Mouse (Mus musculus): ENCODE results near the gene Vps13c. TPM values are rescaled to one million over a fixed set of nuclear protein-coding genes. Genes with fewer than 3 reads are reported as not detected.
A peak's percentile ranks its signal among the peaks of the same experiment; 100 is the strongest.

Gene Vps13c
- polyA plus RNA-seq (2015; fragmentation: Nextera tagmentation; extraction: Ambion mirVana), result 4.0 and 4.7 TPM in 2 replicates

GRCm38 (mm10) chr9:67839981-67840859 is at the start of gene Vps13c:
Gene Vps13c (plus strand): TSS chr9:67840396.
- Histone ChIP-seq H3K27me3 (replicated peaks) (no peaks in the 10 kb centered on the region), H3K4me1 (peaks cover 33% of the 10 kb centered on the region), H3K9ac (peak within 1 kb of the TSS; percentile 89), H3K4me3 (peak within 1 kb of the TSS; percentile 89), H3K27ac (replicated peaks) (peak within 1 kb of the TSS; percentile 56), H3K4me2 (peak within 1 kb of the TSS; percentile 83), H3K9me3 (no peaks in the 10 kb centered on the region), H3K36me3 (no peaks in the 10 kb centered on the region)
- WGBS, result 1% methylated on average over 47 of the region's 53 CpGs
- ATAC-seq (ENCODE audit: extremely low read depth, insufficient number of reproducible peaks, low FRiP score, low TSS enrichment), result peak; percentile 97

- Histone ChIP-seq H3K4me2 (no peak overlapping the region), H3K27me3 (replicated peaks) (peaks cover 25% of the 10 kb centered on the region), H3K4me3 (no peak overlapping the region), H3K4me1 (peaks cover 20% of the 10 kb centered on the region), H3K9ac (no peak overlapping the region), H3K9me3 (no peaks in the 10 kb centered on the region), H3K27ac (replicated peaks) (no peak overlapping the region), H3K36me3 (no peaks in the 10 kb centered on the region)
- WGBS, result 71% methylated on average over 5 of the region's 5 CpGs
- no peak for ATAC-seq (ENCODE audit: extremely low read depth, insufficient number of reproducible peaks, low FRiP score, low TSS enrichment)
Measured at GRCm38 (mm10) chr9:67792405-67792804, 47.8 kb upstream of the Vps13c start.

DNA sequence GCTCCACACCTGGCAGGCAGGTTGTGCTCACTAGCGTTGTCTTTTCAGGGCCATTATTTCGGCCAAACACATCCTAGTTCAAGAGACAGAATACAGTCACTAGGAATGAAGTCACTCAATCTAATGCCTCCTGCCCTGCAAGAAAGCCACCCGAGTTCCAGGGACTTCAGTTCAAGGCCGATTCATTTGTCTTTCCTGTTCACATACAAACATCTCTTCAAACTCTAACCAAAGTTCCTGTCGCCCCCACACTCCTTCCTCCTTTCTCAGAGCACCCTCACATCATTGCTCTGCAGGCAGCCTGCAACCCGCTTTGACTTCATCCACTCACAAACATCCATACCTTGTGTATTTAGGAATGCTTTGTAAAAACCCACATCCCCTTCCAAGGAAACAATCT is 46.7 kb upstream of the Vps13c start:
- Histone ChIP-seq H3K36me3 (no peaks in the 10 kb centered on the region), H3K27me3 (replicated peaks) (peaks cover 25% of the 10 kb centered on the region), H3K4me1 (peaks cover 25% of the 10 kb centered on the region), H3K9me3 (no peaks in the 10 kb centered on the region), H3K27ac (replicated peaks) (no peak overlapping the region), H3K4me2 (no peak overlapping the region), H3K4me3 (no peak overlapping the region), H3K9ac (no peak overlapping the region)
- WGBS, result 71% methylated on average over 6 of the region's 6 CpGs
- ATAC-seq (ENCODE audit: extremely low read depth, insufficient number of reproducible peaks, low FRiP score, low TSS enrichment), result no peak

DNA sequence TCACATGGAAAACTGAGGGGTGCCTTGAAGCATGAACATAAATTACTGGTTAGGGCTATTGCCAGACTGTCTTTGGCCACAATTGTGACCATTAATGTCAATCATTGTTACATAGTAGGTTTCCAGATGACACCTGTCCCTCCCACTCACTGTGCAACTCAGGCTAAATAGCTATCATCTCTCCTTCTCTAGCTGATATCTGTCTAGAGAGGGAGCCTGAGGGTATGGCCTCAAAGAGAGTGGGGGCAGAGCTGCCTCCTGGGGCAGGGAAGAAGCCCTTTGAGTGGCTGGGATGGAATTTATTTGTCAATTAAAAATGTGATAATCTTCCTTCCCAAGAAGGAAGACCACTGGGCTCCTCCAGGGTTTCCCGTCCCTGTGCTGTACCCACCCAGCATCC is 46.0 kb upstream of the Vps13c start:
- WGBS, result 75% methylated on average over 1 of the region's 1 CpGs
- no peak for ATAC-seq (ENCODE audit: extremely low read depth, insufficient number of reproducible peaks, low FRiP score, low TSS enrichment)
- Histone ChIP-seq H3K27me3 (replicated peaks) (peaks cover 25% of the 10 kb centered on the region), H3K4me1 (peaks cover 32% of the 10 kb centered on the region), H3K36me3 (no peaks in the 10 kb centered on the region), H3K27ac (replicated peaks) (no peak overlapping the region), H3K9me3 (no peaks in the 10 kb centered on the region), H3K4me3 (no peak overlapping the region), H3K9ac (no peak overlapping the region), H3K4me2 (no peak overlapping the region)

GRCm38 (mm10) chr9:67794668-67795067 is 45.5 kb upstream of the Vps13c start:
- no peak for ATAC-seq (ENCODE audit: extremely low read depth, insufficient number of reproducible peaks, low FRiP score, low TSS enrichment)
- peaks cover 25% of the 10 kb centered on the region for H3K27me3 ChIP-seq (replicated peaks)
- H3K4me3 ChIP-seq, result no peak overlapping the region
- H3K36me3 ChIP-seq, result no peaks in the 10 kb centered on the region
- no peaks in the 10 kb centered on the region for H3K9me3 ChIP-seq
- H3K4me1 ChIP-seq, result peaks cover 37% of the 10 kb centered on the region
- H3K9ac ChIP-seq, result no peak overlapping the region
- 88% methylated on average over 4 of the region's 4 CpGs for WGBS
- H3K4me2 ChIP-seq, result no peak overlapping the region
- no peak overlapping the region for H3K27ac ChIP-seq (replicated peaks)

DNA sequence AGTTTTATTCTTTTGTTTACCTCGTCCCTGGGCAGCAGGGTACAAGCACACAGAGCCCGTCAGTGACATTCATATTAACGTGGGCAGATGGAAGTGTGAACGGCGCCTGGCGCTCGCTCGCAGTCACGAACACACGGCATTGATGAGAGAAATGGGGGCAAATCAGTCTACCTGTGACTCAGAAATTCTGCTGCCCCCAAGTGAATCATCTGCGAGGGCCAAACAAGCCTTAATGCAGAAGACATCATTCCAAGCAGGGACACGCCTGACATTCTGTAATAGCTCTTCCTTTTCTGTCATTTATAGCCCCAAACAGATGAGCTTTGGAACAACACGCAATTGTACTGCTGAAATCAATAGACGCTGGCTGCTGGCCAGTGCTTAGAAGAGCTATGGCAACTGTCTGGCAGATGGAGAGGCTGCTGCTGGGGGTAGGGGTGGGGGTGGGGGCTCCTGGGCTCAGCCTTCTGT is 45.0 kb upstream of the Vps13c start:
- Histone ChIP-seq H3K36me3 (no peaks in the 10 kb centered on the region), H3K9me3 (no peaks in the 10 kb centered on the region), H3K9ac (no peak overlapping the region), H3K4me3 (no peak overlapping the region), H3K4me2 (no peak overlapping the region), H3K27ac (replicated peaks) (no peak overlapping the region), H3K27me3 (replicated peaks) (peaks cover 25% of the 10 kb centered on the region), H3K4me1 (peaks cover 40% of the 10 kb centered on the region)
- no peak for ATAC-seq (ENCODE audit: extremely low read depth, insufficient number of reproducible peaks, low FRiP score, low TSS enrichment)
- WGBS, result 71% methylated on average over 14 of the region's 14 CpGs

GRCm38 (mm10) chr9:67799078-67799819 is 40.9 kb upstream of the Vps13c start:
- Histone ChIP-seq H3K27me3 (replicated peaks) (peaks cover 26% of the 10 kb centered on the region), H3K9me3 (peaks cover 2% of the 10 kb centered on the region; the same call in 1 of the 2 replicates), H3K9ac (no peak overlapping the region), H3K4me2 (peak overlapping the region; percentile 26), H3K27ac (replicated peaks) (peak overlapping the region; percentile 80), H3K4me3 (no peak overlapping the region), H3K36me3 (no peaks in the 10 kb centered on the region), H3K4me1 (peaks cover 46% of the 10 kb centered on the region)
- no peak for ATAC-seq (ENCODE audit: extremely low read depth, insufficient number of reproducible peaks, low FRiP score, low TSS enrichment)
- 39% methylated on average over 14 of the region's 14 CpGs for WGBS

- H3K4me1 ChIP-seq, result peaks cover 43% of the 10 kb centered on the region
- H3K9me3 ChIP-seq, result peaks cover 2% of the 10 kb centered on the region; the same call in 1 of the 2 replicates
- H3K36me3 ChIP-seq, result no peaks in the 10 kb centered on the region
- peaks cover 12% of the 10 kb centered on the region; the same call in 1 of the 2 replicates for H3K27me3 ChIP-seq (replicated peaks)
- ATAC-seq (ENCODE audit: extremely low read depth, insufficient number of reproducible peaks, low FRiP score, low TSS enrichment), result no peak
- WGBS, result 35% methylated on average over 6 of the region's 6 CpGs
- H3K4me2 ChIP-seq, result no peak overlapping the region
- no peak overlapping the region for H3K9ac ChIP-seq
- H3K27ac ChIP-seq (replicated peaks), result no peak overlapping the region
- H3K4me3 ChIP-seq, result no peak overlapping the region
Measured at GRCm38 (mm10) chr9:67802241-67802640, 38.0 kb upstream of the Vps13c start.

DNA sequence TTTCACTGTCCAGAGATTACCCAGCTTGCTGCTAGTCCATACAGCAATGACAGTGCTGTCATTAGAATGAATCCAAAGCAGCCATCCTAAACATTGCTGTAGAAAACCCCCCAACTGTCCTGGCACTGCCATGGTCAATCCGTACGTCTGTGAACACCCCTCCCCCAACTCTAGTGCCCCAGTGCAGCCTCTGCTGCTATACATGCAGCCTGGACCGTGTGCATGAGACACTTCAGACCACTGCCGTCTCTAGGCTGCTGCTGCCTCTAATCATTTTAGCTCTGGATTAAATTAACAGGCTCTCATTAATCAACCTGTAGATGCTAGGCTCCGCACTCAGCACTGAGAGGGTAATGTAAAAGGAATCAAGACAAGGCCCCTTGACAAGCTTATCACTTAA is 33.2 kb upstream of the Vps13c start:
- no peak; the same call in 1 of the 2 replicates for ATAC-seq (ENCODE audit: extremely low read depth, insufficient number of reproducible peaks, low FRiP score, low TSS enrichment)
- 17% methylated on average over 5 of the region's 5 CpGs for WGBS
- Histone ChIP-seq H3K27me3 (replicated peaks) (0 out of 2 replicates have a peak, but pooled peaks cover 11% of the 10 kb centered on the region), H3K27ac (replicated peaks) (peak overlapping the region; percentile 41), H3K9me3 (peaks cover 2% of the 10 kb centered on the region; the same call in 1 of the 2 replicates), H3K4me2 (peak overlapping the region; percentile 16; the same call in 1 of the 2 replicates), H3K9ac (peak overlapping the region; percentile 5; the same call in 1 of the 2 replicates), H3K4me1 (peaks cover 36% of the 10 kb centered on the region), H3K4me3 (no peak overlapping the region), H3K36me3 (no peaks in the 10 kb centered on the region)

GRCm38 (mm10) chr9:67810527-67810926 is 29.7 kb upstream of the Vps13c start:
- peaks cover 49% of the 10 kb centered on the region for H3K4me1 ChIP-seq
- H3K4me3 ChIP-seq, result no peak overlapping the region
- H3K27me3 ChIP-seq (replicated peaks), result no peaks in the 10 kb centered on the region
- H3K27ac ChIP-seq (replicated peaks), result no peak overlapping the region
- no peak overlapping the region for H3K9ac ChIP-seq
- H3K9me3 ChIP-seq, result no peaks in the 10 kb centered on the region
- no peak for ATAC-seq (ENCODE audit: extremely low read depth, insufficient number of reproducible peaks, low FRiP score, low TSS enrichment)
- no peaks in the 10 kb centered on the region for H3K36me3 ChIP-seq
- 67% methylated on average over 6 of the region's 6 CpGs for WGBS
- H3K4me2 ChIP-seq, result no peak overlapping the region

GRCm38 (mm10) chr9:67811116-67811515 is 29.1 kb upstream of the Vps13c start:
- Histone ChIP-seq H3K9me3 (no peaks in the 10 kb centered on the region), H3K4me3 (no peak overlapping the region), H3K4me1 (peaks cover 49% of the 10 kb centered on the region), H3K9ac (no peak overlapping the region), H3K36me3 (no peaks in the 10 kb centered on the region), H3K27me3 (replicated peaks) (no peaks in the 10 kb centered on the region), H3K4me2 (no peak overlapping the region), H3K27ac (replicated peaks) (no peak overlapping the region)
- ATAC-seq (ENCODE audit: extremely low read depth, insufficient number of reproducible peaks, low FRiP score, low TSS enrichment), result no peak
- 86% methylated on average over 3 of the region's 3 CpGs for WGBS
